In the genomic region with DNA sequence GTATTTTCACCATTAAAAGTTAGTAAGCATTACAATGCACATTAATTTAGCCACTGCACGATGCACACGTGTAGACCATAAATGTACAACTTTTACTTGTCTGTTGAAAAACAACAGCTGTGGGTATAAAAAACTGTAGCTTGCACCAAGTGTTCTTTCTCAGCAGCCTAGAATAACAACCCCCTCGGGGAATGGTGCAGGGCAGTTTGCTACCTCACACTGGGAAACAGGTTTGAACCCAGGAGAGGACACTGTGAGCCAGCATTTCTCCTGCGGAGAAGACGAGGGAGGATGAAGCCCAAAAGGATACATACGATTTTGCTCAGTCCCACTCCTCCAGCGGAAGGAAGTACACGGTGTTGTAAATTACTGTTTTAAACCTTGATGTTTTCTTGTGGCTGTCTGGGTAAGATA, we compare ENCODE assay signal across 28 mouse cellular contexts.
A peak's percentile ranks its signal among the peaks of the same experiment; 100 is the strongest.
DNase-seq lines count a peak whose midpoint lies in the region; ATAC-seq and TF ChIP-seq lines count a peak whose summit lies in the region.
"Had no signal": no experiment of that assay in that cellular context is flagged by ENCODE, and none has a peak within 500 bp of the region (broad histone marks: within the 10 kb centered on the region; RNA-seq: fewer than 3 reads in every experiment).

No protein-coding gene starts in this region.

- no peaks in the 10 kb centered on the region for H3K9me3 ChIP-seq in CH12.LX (replicated peaks; ENCODE audit: low read length)
- H3K9me3 ChIP-seq in limb, embryonic 14.5 days (ENCODE audit: control insufficient read depth, low read length), result no peaks in the 10 kb centered on the region
- no peaks in the 10 kb centered on the region for H3K9me3 ChIP-seq in intestine, postnatal 0 days (ENCODE audit: control insufficient read depth)
- H3K9me3 ChIP-seq: embryonic facial prominence, embryonic 13.5 days; forebrain, embryonic 15.5 days; heart, embryonic 13.5 days; limb, embryonic 15.5 days; liver, embryonic 15.5 days; megakaryocyte, embryonic 14.5 days; midbrain, embryonic 15.5 days; neural tube, embryonic 15.5 days had no signal

- dilution Hi-C loops in CH12.LX (cut with MboI; ENCODE audit: extremely low pct_ligation_motif_present, extremely low pct_unique_long_range_greater_than_20kb, low sequenced_read_pairs), result no loop called here

- in situ Hi-C loops in CH12.LX (cut with MboI; ENCODE audit: low pct_ligation_motif_present, low pct_unique_long_range_greater_than_20kb, low sequenced_read_pairs), result no loop called here

- TF ChIP-seq EP300 in CH12.LX (IDR thresholded peaks at IDR 0.05; ENCODE audit: low read length), result no peak

- WGBS in limb, embryonic 14.5 days, result 32% methylated on average over 8 of the region's 8 CpGs
- 77% methylated on average over 8 of the region's 8 CpGs for WGBS in intestine, postnatal 0 days
- WGBS in thymus, adult 2 months, result 5% methylated on average over 8 of the region's 8 CpGs

- DNase-seq in frontal cortex, postnatal 36 days (ENCODE audit: low spot score in 2 of 2), result peak; percentile 8 to 9
- no peak for DNase-seq in frontal cortex, postnatal 25 days (ENCODE audit: low spot score in 2 of 2)
- DNase-seq in left cerebral cortex, postnatal 25 days (ENCODE audit: low spot score in 2 of 2), result peak; percentile 22 to 32
- no peak for DNase-seq in left cerebral cortex, adult 9 months (ENCODE audit: low spot score in 2 of 2)
- DNase-seq in CH12.LX (ENCODE audit: extremely low read depth), result no peak
- peak; percentile 29 for DNase-seq in limb, embryonic 14.5 days (ENCODE audit: low spot score)
- DNase-seq in thymus, adult 2 months, result no peak
- DNase-seq: adrenal gland, postnatal 14 days; cerebellum, adult 11 months; cerebellum, postnatal 10 days; gastrocnemius, postnatal 10 days; heart, adult 18-20 months; heart, postnatal 36 days; thymus, postnatal 4 days had no signal

- TF ChIP-seq POLR2A in CH12.LX (IDR thresholded peaks at IDR 0.05; ENCODE audit: low read depth, low read length), result no peak
- TF ChIP-seq POLR2A in limb, embryonic 14.5 days (IDR thresholded peaks at IDR 0.05; ENCODE audit: borderline replicate concordance, extremely low read depth, insufficient read depth, insufficient read length), result no peak
- TF ChIP-seq POLR2A in thymus, adult 2 months (IDR thresholded peaks at IDR 0.05; ENCODE audit: control insufficient read depth, extremely low read depth, insufficient read depth, low read length, poor library complexity), result no peak

- TF ChIP-seq CTCF in CH12.LX (conservative IDR thresholded peaks at IDR 0.05 in 1 of 2, IDR thresholded peaks at IDR 0.05 in 1 of 2; ENCODE audit: low read depth in 2 of 2, low read length in 2 of 2), result no peak
- no peak for TF ChIP-seq CTCF in intestine, postnatal 0 days (IDR thresholded peaks at IDR 0.05; ENCODE audit: low read depth)
- TF ChIP-seq CTCF in thymus, adult 2 months (IDR thresholded peaks at IDR 0.05; ENCODE audit: borderline replicate concordance, control insufficient read depth, extremely low read depth, insufficient read depth, low read length, poor library complexity), result no peak

- no peaks in the 10 kb centered on the region for H3K36me3 ChIP-seq in CH12.LX (replicated peaks in 1 of 2; ENCODE audit: control insufficient read depth in 1 of 2, insufficient read depth in 1 of 2, low read length in 1 of 2)
- H3K36me3 ChIP-seq in limb, embryonic 14.5 days (ENCODE audit: control insufficient read depth, insufficient read depth, low read length), result no peaks in the 10 kb centered on the region
- H3K36me3 ChIP-seq in intestine, postnatal 0 days (ENCODE audit: control insufficient read depth, insufficient read depth), result no peaks in the 10 kb centered on the region
- H3K36me3 ChIP-seq in thymus, adult 2 months (ENCODE audit: control insufficient read depth, insufficient read depth, low read length), result no peaks in the 10 kb centered on the region
- H3K36me3 ChIP-seq: embryonic facial prominence, embryonic 13.5 days; forebrain, embryonic 15.5 days; heart, embryonic 13.5 days; limb, embryonic 15.5 days; liver, embryonic 15.5 days; midbrain, embryonic 15.5 days; neural tube, embryonic 15.5 days had no signal

- no peaks in the 10 kb centered on the region for H3K79me2 ChIP-seq in CH12.LX (replicated peaks; ENCODE audit: control insufficient read depth, extremely low read depth, insufficient read depth, poor library complexity, severe bottlenecking)

- peak overlapping the region; percentile 5; the same call in 1 of the 2 replicates for H3K4me2 ChIP-seq in CH12.LX (ENCODE audit: insufficient read depth, low read depth, poor library complexity, severe bottlenecking)
- no peak overlapping the region for H3K4me2 ChIP-seq in limb, embryonic 14.5 days (replicated peaks; ENCODE audit: low read depth, low read length, severe bottlenecking)
- no peak overlapping the region for H3K4me2 ChIP-seq in intestine, postnatal 0 days (replicated peaks; ENCODE audit: low read depth)
- H3K4me2 ChIP-seq: embryonic facial prominence, embryonic 13.5 days; forebrain, embryonic 15.5 days; heart, embryonic 13.5 days; limb, embryonic 15.5 days; liver, embryonic 15.5 days; midbrain, embryonic 15.5 days; neural tube, embryonic 15.5 days had no signal

- H3K27ac ChIP-seq in CH12.LX (ENCODE audit: insufficient read depth, low read depth), result no peak overlapping the region
- no peak overlapping the region for H3K27ac ChIP-seq in limb, embryonic 14.5 days (replicated peaks; ENCODE audit: low read depth, low read length)
- no peak overlapping the region for H3K27ac ChIP-seq in intestine, postnatal 0 days (ENCODE audit: low read depth, low read length)
- H3K27ac ChIP-seq in thymus, adult 2 months (ENCODE audit: control insufficient read depth, insufficient read depth, low read length), result no peak overlapping the region
- H3K27ac ChIP-seq: embryonic facial prominence, embryonic 13.5 days; forebrain, embryonic 15.5 days; heart, embryonic 13.5 days; left cerebral cortex, adult 2 months; limb, embryonic 15.5 days; liver, embryonic 15.5 days; midbrain, embryonic 15.5 days; neural tube, embryonic 15.5 days; stomach, postnatal 0 days had no signal

- H3K9ac ChIP-seq in CH12.LX (ENCODE audit: insufficient read depth, low read depth), result no peak overlapping the region
- no peak overlapping the region for H3K9ac ChIP-seq in limb, embryonic 14.5 days (ENCODE audit: low read depth, low read length, severe bottlenecking)
- no peak overlapping the region for H3K9ac ChIP-seq in intestine, postnatal 0 days (ENCODE audit: low read depth, low read length)
- H3K9ac ChIP-seq: embryonic facial prominence, embryonic 13.5 days; forebrain, embryonic 15.5 days; heart, embryonic 13.5 days; limb, embryonic 15.5 days; liver, embryonic 15.5 days; midbrain, embryonic 15.5 days; neural tube, embryonic 15.5 days had no signal

- no peak overlapping the region for H3K4me3 ChIP-seq in CH12.LX (replicated peaks in 1 of 3; ENCODE audit: low read depth in 2 of 3, low read length in 2 of 3, poor library complexity in 1 of 3)
- no peak overlapping the region for H3K4me3 ChIP-seq in limb, embryonic 14.5 days (replicated peaks; ENCODE audit: low read length)
- no peak overlapping the region for H3K4me3 ChIP-seq in intestine, postnatal 0 days (ENCODE audit: low read depth, low read length)
- no peak overlapping the region for H3K4me3 ChIP-seq in thymus, adult 2 months (ENCODE audit: control insufficient read depth, insufficient read depth, low read length)
- H3K4me3 ChIP-seq: embryonic facial prominence, embryonic 13.5 days; forebrain, embryonic 15.5 days; heart, embryonic 13.5 days; left cerebral cortex, adult 2 months; limb, embryonic 15.5 days; liver, embryonic 15.5 days; megakaryocyte, embryonic 14.5 days; midbrain, embryonic 15.5 days; myocyte; neural tube, embryonic 15.5 days had no signal

- peaks cover 4 to 22% of the 10 kb centered on the region in 2 experiments for H3K4me1 ChIP-seq in CH12.LX (ENCODE audit: control insufficient read depth in 1 of 2, insufficient read depth in 2 of 2)
- H3K4me1 ChIP-seq in limb, embryonic 14.5 days (ENCODE audit: control insufficient read depth, insufficient read depth, low read length), result peaks cover 3% of the 10 kb centered on the region
- no peaks in the 10 kb centered on the region for H3K4me1 ChIP-seq in intestine, postnatal 0 days (replicated peaks; ENCODE audit: control insufficient read depth, insufficient read depth, low read length)
- H3K4me1 ChIP-seq in thymus, adult 2 months (replicated peaks; ENCODE audit: control insufficient read depth, insufficient read depth, low read length), result peaks cover 2% of the 10 kb centered on the region; the same call in 1 of the 2 replicates
- H3K4me1 ChIP-seq: embryonic facial prominence, embryonic 13.5 days; forebrain, embryonic 15.5 days; liver, embryonic 15.5 days; midbrain, embryonic 15.5 days; neural tube, embryonic 15.5 days had no signal

- intact Hi-C loops in left cerebral cortex, postnatal 25 days (cut with DNase I), result no loop called here

- no peaks in the 10 kb centered on the region for H3K27me3 ChIP-seq in CH12.LX (replicated peaks)
- no peaks in the 10 kb centered on the region for H3K27me3 ChIP-seq in limb, embryonic 14.5 days (ENCODE audit: control insufficient read depth, insufficient read depth, low read length)
- H3K27me3 ChIP-seq in intestine, postnatal 0 days (replicated peaks; ENCODE audit: control insufficient read depth, insufficient read depth, low read length), result no peaks in the 10 kb centered on the region
- H3K27me3 ChIP-seq in thymus, adult 2 months (ENCODE audit: control insufficient read depth, insufficient read depth, low read length), result no peaks in the 10 kb centered on the region
- H3K27me3 ChIP-seq: embryonic facial prominence, embryonic 13.5 days; forebrain, embryonic 15.5 days; heart, embryonic 13.5 days; limb, embryonic 15.5 days; liver, embryonic 15.5 days; megakaryocyte, embryonic 14.5 days; midbrain, embryonic 15.5 days; neural tube, embryonic 15.5 days had no signal

- no peak for TF ChIP-seq RAD21 in CH12.LX (IDR thresholded peaks at IDR 0.05; ENCODE audit: low read depth, low read length)

- ATAC-seq in limb, embryonic 14.5 days (ENCODE audit: low FRiP score, low read depth), result peak; percentile 53
- ATAC-seq in intestine, postnatal 0 days, result no peak
- ATAC-seq: forebrain, embryonic 15.5 days; hindbrain, embryonic 16.5 days; intestine, embryonic 16.5 days; midbrain, embryonic 15.5 days had no signal

TF ChIP-seq in CH12.LX, 34 proteins besides CTCF, POLR2A, EP300 and RAD21:
- TF ChIP-seq ZNF384 (IDR thresholded peaks at IDR 0.05; ENCODE audit: low read depth, low read length), result no peak
- no peak for TF ChIP-seq GABPA (IDR thresholded peaks at IDR 0.05; ENCODE audit: insufficient replicate concordance, low read depth, low read length)
- no peak for TF ChIP-seq PAX5 (IDR thresholded peaks at IDR 0.05; ENCODE audit: low read length)
- no peak for TF ChIP-seq ZMIZ1 (IDR thresholded peaks at IDR 0.05; ENCODE audit: low read depth, low read length)
TF ChIP-seq in CH12.LX: peak in this region for 0.

Comparison
In these comparisons a context has a peak if more than half of its experiments do, and no peak if none do; other contexts are left out.
1. DNase-seq: peak in frontal cortex, postnatal 36 days (2 of 2), left cerebral cortex, postnatal 25 days (2 of 2) and limb, embryonic 14.5 days (single experiment); none in frontal cortex, postnatal 25 days (0 of 2), left cerebral cortex, adult 9 months (0 of 2), CH12.LX (single experiment) and thymus, adult 2 months (single experiment).